Mouse (Mus musculus) urinary bladder, adult 18-20 months (tissue): ENCODE measurements around the gene Mlf1.

Source experiments
- DNase-seq, 2 experiments: peaks; one replicate each; pipeline ENCODE4 v3.0.0; 2022; ENCODE audit warnings: low spot score in 2 of 2, mixed read lengths in 2 of 2

Gene Mlf1

DNA sequence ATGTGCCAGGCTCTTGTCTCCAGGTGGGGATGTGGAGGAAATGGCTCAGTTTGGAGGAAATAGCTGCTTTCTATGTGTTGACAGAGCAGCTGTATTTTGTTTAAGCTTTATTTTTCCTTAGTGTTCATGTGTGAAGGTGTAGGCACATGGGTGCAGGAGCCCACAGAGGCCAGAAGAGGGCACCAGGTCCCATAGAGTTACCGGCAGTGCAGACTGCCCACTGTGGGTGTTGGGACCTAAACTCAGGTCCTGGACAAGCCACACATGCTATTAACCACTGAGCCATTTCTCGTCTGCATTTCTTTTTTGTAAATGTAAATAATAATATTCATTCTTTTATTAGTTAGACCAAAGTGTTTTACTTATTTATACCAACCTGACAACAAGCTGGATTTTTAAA lies 73.2 kb downstream of the Mlf1 start:
- no peak for DNase-seq
